In the genomic region with DNA sequence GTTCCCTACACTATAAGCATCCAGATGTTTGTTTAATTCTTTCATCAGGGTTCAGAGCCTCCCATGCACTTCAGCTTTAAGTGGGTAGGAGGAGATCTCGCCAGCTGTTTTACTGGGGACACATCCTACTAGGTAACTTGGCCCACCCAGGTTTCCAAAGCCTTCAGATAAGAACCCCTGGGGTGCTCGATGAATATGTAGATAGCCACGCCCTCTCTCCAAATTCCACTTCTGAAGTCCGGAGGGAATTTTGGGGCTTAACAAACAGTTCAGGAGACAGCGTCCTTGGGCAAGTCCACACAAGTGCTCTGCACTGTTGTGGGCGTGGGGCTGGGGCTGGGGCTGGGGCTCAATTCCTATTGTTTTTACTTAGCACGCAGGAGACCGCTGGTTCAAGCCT, we compare ENCODE assay signal across 1 mouse cellular context.
TF ChIP-seq lines count a peak whose summit lies in the region.

No protein-coding gene starts in this region.

TF ChIP-seq in ES-E14, 5 proteins besides CTCF, POLR2A, EP300 and RAD21 (continued from another document):
- no peak; the same call in 1 of the 2 replicates for TF ChIP-seq MAFK (IDR thresholded peaks at IDR 0.05; ENCODE audit: insufficient read depth, low read depth, low read length)
